Mouse (Mus musculus) limb, embryonic 12.5 days (tissue): Measurements from ENCODE around the gene Acss1. TPM values are rescaled to one million over a fixed set of nuclear protein-coding genes. Genes with fewer than 3 reads are reported as not detected.
A peak's percentile ranks its signal among the peaks of the same experiment; 100 is the strongest.

Experiments
- ATAC-seq: fragments of 200-750 bp; cut with Nextera tagmentation; 2 replicates; pipeline ENCODE4 v1.8.0; 2017; ENCODE audit warnings: low read depth, moderate TSS enrichment; ENCODE audit not compliant: insufficient number of reproducible peaks, insufficient read depth, low FRiP score, low TSS enrichment
- H3K27ac ChIP-seq: fragments of 300-500 bp; sonication (generic); 2 replicates; pipeline ENCODE4 v1.5.1; 2016; ENCODE audit warnings: mild to moderate bottlenecking, moderate library complexity
- H3K27me3 ChIP-seq: fragments of 300-500 bp; sonication (generic); 2 replicates; pipeline ENCODE4 v1.6.1; 2016; ENCODE audit warnings: mild to moderate bottlenecking, moderate library complexity
- H3K36me3 ChIP-seq: fragments of 300-500 bp; sonication (generic); 2 replicates; pipeline ENCODE4 v1.6.1; 2016; ENCODE audit warnings: mild to moderate bottlenecking, moderate library complexity
- H3K4me1 ChIP-seq: fragments of 300-500 bp; sonication (generic); replicated peaks from 2 replicates; pipeline ENCODE4 v1.6.1; 2016
- H3K4me2 ChIP-seq: fragments of 300-500 bp; sonication (generic); 2 replicates; pipeline ENCODE4 v1.6.1; 2016; ENCODE audit warnings: mild to moderate bottlenecking, moderate library complexity
- H3K4me3 ChIP-seq: fragments of 300-500 bp; sonication (generic); replicated peaks from 2 replicates; pipeline ENCODE4 v1.5.1; 2016; ENCODE audit warnings: mild to moderate bottlenecking
- H3K9ac ChIP-seq: fragments of 300-500 bp; sonication (generic); replicated peaks from 2 replicates; pipeline ENCODE4 v1.6.1; 2016; ENCODE audit warnings: mild to moderate bottlenecking, moderate library complexity
- H3K9me3 ChIP-seq: fragments of 300-500 bp; sonication (generic); 2 replicates; pipeline ENCODE4 v1.6.1; 2016; ENCODE audit warnings: mild to moderate bottlenecking, moderate library complexity
- WGBS: fragments of 180-500 bp; shearing (Covaris S2); methylation state at CpG from one replicate; pipeline ENCODE4 v1.1.7; 2016; 5-methylcytosine and 5-hydroxymethylcytosine counted together
- polyA plus RNA-seq: library from polyadenylated mRNA; unstranded; fragments of >200 nt; fragmentation: Nextera tagmentation; extraction: Ambion mirVana; gene quantifications from 2 replicates; pipeline ENCODE4 v1.2.1, GENCODE M21; 2016

Acss1 gene
- polyA plus RNA-seq, 1 experiment from 2014 or later: 5.2 TPM

- Histone ChIP-seq H3K4me3 (no peak overlapping the region), H3K4me2 (no peak overlapping the region), H3K36me3 (no peaks in the 10 kb centered on the region), H3K9me3 (no peaks in the 10 kb centered on the region), H3K4me1 (no peaks in the 10 kb centered on the region), H3K9ac (no peak overlapping the region), H3K27me3 (peaks cover 6% of the 10 kb centered on the region; the same call in 1 of the 2 replicates), H3K27ac (no peak overlapping the region)
- no peak for ATAC-seq
- WGBS: 1% methylated on average over 3 of the region's 3 CpGs
Measured at GRCm38 (mm10) chr2:150678392-150678791, 10.1 kb upstream of the Acss1 start.

- WGBS: 28% methylated on average over 1 of the region's 1 CpGs
- Histone ChIP-seq H3K9ac (no peak overlapping the region), H3K27me3 (peaks cover 5% of the 10 kb centered on the region; the same call in 1 of the 2 replicates), H3K4me1 (no peaks in the 10 kb centered on the region), H3K9me3 (no peaks in the 10 kb centered on the region), H3K27ac (no peak overlapping the region), H3K36me3 (no peaks in the 10 kb centered on the region), H3K4me3 (no peak overlapping the region), H3K4me2 (no peak overlapping the region)
- ATAC-seq: no peak
Measured at GRCm38 (mm10) chr2:150675525-150675924, 7.2 kb upstream of the Acss1 start.

GRCm38 (mm10) chr2:150674900-150675299 lies 6.6 kb upstream of the Acss1 start:
- 7% methylated on average over 2 of the region's 2 CpGs for WGBS
- no peaks in the 10 kb centered on the region for H3K4me1 ChIP-seq
- no peak overlapping the region for H3K4me2 ChIP-seq
- no peak overlapping the region for H3K27ac ChIP-seq
- no peak for ATAC-seq
- no peak overlapping the region for H3K4me3 ChIP-seq
- H3K9me3 ChIP-seq: no peaks in the 10 kb centered on the region
- no peaks in the 10 kb centered on the region for H3K36me3 ChIP-seq
- H3K9ac ChIP-seq: no peak overlapping the region
- H3K27me3 ChIP-seq: peaks cover 7% of the 10 kb centered on the region

GRCm38 (mm10) chr2:150673929-150674328 lies 5.6 kb upstream of the Acss1 start:
- Histone ChIP-seq H3K27ac (no peak overlapping the region), H3K4me3 (no peak overlapping the region), H3K9ac (no peak overlapping the region), H3K27me3 (peaks cover 16% of the 10 kb centered on the region), H3K4me2 (no peak overlapping the region), H3K9me3 (no peaks in the 10 kb centered on the region), H3K36me3 (no peaks in the 10 kb centered on the region), H3K4me1 (no peaks in the 10 kb centered on the region)
- WGBS: 84% methylated on average over 11 of the region's 11 CpGs
- no peak for ATAC-seq

GRCm38 (mm10) chr2:150671609-150672290 lies 3.5 kb upstream of the Acss1 start:
- Histone ChIP-seq H3K27ac (no peak overlapping the region), H3K9ac (no peak overlapping the region), H3K36me3 (no peaks in the 10 kb centered on the region), H3K9me3 (no peaks in the 10 kb centered on the region), H3K27me3 (peaks cover 36% of the 10 kb centered on the region), H3K4me1 (peaks cover 10% of the 10 kb centered on the region), H3K4me3 (no peak overlapping the region), H3K4me2 (no peak overlapping the region)
- ATAC-seq: no peak
- WGBS: 85% methylated on average over 8 of the region's 8 CpGs

GRCm38 (mm10) chr2:150670926-150671325 lies 2.6 kb upstream of the Acss1 start:
- H3K36me3 ChIP-seq: no peaks in the 10 kb centered on the region
- 92% methylated on average over 1 of the region's 1 CpGs for WGBS
- ATAC-seq: no peak
- H3K27ac ChIP-seq: no peak overlapping the region
- H3K4me2 ChIP-seq: no peak overlapping the region
- H3K4me3 ChIP-seq: no peak overlapping the region
- H3K4me1 ChIP-seq: peaks cover 10% of the 10 kb centered on the region
- H3K27me3 ChIP-seq: peaks cover 43% of the 10 kb centered on the region
- no peak overlapping the region for H3K9ac ChIP-seq
- no peaks in the 10 kb centered on the region for H3K9me3 ChIP-seq

- no peak overlapping the region for H3K27ac ChIP-seq
- H3K4me2 ChIP-seq: no peak overlapping the region
- no peaks in the 10 kb centered on the region for H3K36me3 ChIP-seq
- no peaks in the 10 kb centered on the region for H3K9me3 ChIP-seq
- H3K4me1 ChIP-seq: peaks cover 10% of the 10 kb centered on the region
- no peak overlapping the region for H3K4me3 ChIP-seq
- no peak overlapping the region for H3K9ac ChIP-seq
- H3K27me3 ChIP-seq: peaks cover 56% of the 10 kb centered on the region
- ATAC-seq: no peak
- WGBS: 76% methylated on average over 2 of the region's 2 CpGs
Measured at GRCm38 (mm10) chr2:150669454-150670045, 1.2 kb upstream of the Acss1 start.

- H3K4me1 ChIP-seq: peaks cover 10% of the 10 kb centered on the region
- no peaks in the 10 kb centered on the region for H3K36me3 ChIP-seq
- ATAC-seq: no peak
- no peak overlapping the region for H3K9ac ChIP-seq
- no peak overlapping the region for H3K4me3 ChIP-seq
- peaks cover 59% of the 10 kb centered on the region for H3K27me3 ChIP-seq
- 78% methylated on average over 5 of the region's 5 CpGs for WGBS
- H3K9me3 ChIP-seq: no peaks in the 10 kb centered on the region
- no peak overlapping the region for H3K4me2 ChIP-seq
- no peak overlapping the region for H3K27ac ChIP-seq
Measured at GRCm38 (mm10) chr2:150668956-150669355, 656 bp upstream of the Acss1 start.

- Histone ChIP-seq H3K27me3 (peaks cover 60% of the 10 kb centered on the region), H3K36me3 (no peaks in the 10 kb centered on the region), H3K4me3 (peak overlapping the region; percentile 66), H3K4me2 (peak overlapping the region; percentile 95), H3K9me3 (no peaks in the 10 kb centered on the region), H3K4me1 (peaks cover 10% of the 10 kb centered on the region), H3K27ac (no peak overlapping the region), H3K9ac (peak overlapping the region; percentile 70)
- WGBS: 3% methylated on average over 17 of the region's 17 CpGs
- peak; percentile 24 for ATAC-seq
Measured at GRCm38 (mm10) chr2:150667065-150667819, 1.1 kb downstream of the Acss1 start.

- ATAC-seq: 0 out of 2 replicates have a peak, but pooled peaks have one; percentile 11
- H3K9me3 ChIP-seq: no peaks in the 10 kb centered on the region
- H3K9ac ChIP-seq: no peak overlapping the region
- peaks cover 56% of the 10 kb centered on the region for H3K27me3 ChIP-seq
- 43% methylated on average over 7 of the region's 7 CpGs for WGBS
- no peak overlapping the region for H3K27ac ChIP-seq
- H3K36me3 ChIP-seq: no peaks in the 10 kb centered on the region
- peak overlapping the region; percentile 66 for H3K4me3 ChIP-seq
- H3K4me1 ChIP-seq: peaks cover 10% of the 10 kb centered on the region
- H3K4me2 ChIP-seq: peak overlapping the region; percentile 95
Measured at GRCm38 (mm10) chr2:150666723-150667064, 1.6 kb downstream of the Acss1 start.
